Mouse (Mus musculus): ENCODE data around the gene Adgrl1. TPM values are rescaled to one million over a fixed set of nuclear protein-coding genes. Genes with fewer than 3 reads are reported as not detected.
A peak's percentile ranks its signal among the peaks of the same experiment; 100 is the strongest.

Adgrl1 gene
- polyA plus RNA-seq (2016; fragmentation: Nextera tagmentation; extraction: Ambion mirVana) = 8.5 and 12.0 TPM in 2 replicates

GRCm38 (mm10) chr8:83899363-83900252 lies at the start of gene Adgrl1:
TSS of gene Adgrl1 (plus strand) at chr8:83900105.
- Histone ChIP-seq H3K4me1 (peaks cover 52% of the 10 kb centered on the region), H3K36me3 (no peaks in the 10 kb centered on the region), H3K4me3 (peak within 1 kb of the TSS; percentile 90), H3K9me3 (no peaks in the 10 kb centered on the region), H3K27me3 (ENCODE audit: insufficient read depth, poor library complexity, severe bottlenecking) (peaks cover 26% of the 10 kb centered on the region; the same call in 1 of the 2 replicates), H3K27ac (peak within 1 kb of the TSS; percentile 93)
- under 1% methylated on average over 70 of the region's 70 CpGs for WGBS
- peak; percentile 97 for DNase-seq (ENCODE audit: low spot score)

DNA sequence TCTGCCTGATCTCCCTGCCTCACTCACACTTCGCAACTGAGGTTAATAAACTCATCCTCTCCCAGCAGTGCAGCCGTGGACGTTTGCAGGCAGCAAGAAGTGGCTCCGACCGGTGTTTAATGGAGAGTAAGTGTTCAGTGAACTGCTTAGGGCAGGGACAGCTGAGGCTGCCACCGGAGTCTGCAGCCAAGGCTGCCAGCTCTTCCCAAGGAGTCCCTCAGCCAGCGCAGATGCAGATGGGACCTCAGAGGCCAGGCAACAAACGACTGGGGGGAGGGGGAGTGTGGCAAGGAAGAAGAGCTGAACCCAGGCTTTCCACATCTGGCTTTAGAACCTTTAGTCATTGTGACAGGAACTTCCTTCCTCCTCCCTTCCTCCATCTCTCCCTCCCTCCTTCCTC lies 47.6 kb upstream of the Adgrl1 start:
- Histone ChIP-seq H3K4me1 (peaks cover 7% of the 10 kb centered on the region; the same call in 1 of the 2 replicates), H3K9me3 (no peaks in the 10 kb centered on the region), H3K36me3 (no peaks in the 10 kb centered on the region), H3K27me3 (ENCODE audit: insufficient read depth, poor library complexity, severe bottlenecking) (no peaks in the 10 kb centered on the region), H3K4me3 (no peak overlapping the region), H3K27ac (peak overlapping the region; percentile 0; the same call in 1 of the 2 replicates)
- 17% methylated on average over 8 of the region's 8 CpGs for WGBS
- DNase-seq (ENCODE audit: low spot score) = peak; percentile 60

- DNase-seq (ENCODE audit: low spot score) = peak; percentile 55
- peaks cover 7% of the 10 kb centered on the region; the same call in 1 of the 2 replicates for H3K4me1 ChIP-seq
- no peak overlapping the region for H3K27ac ChIP-seq
- no peak overlapping the region for H3K4me3 ChIP-seq
- H3K27me3 ChIP-seq (ENCODE audit: insufficient read depth, poor library complexity, severe bottlenecking) = no peaks in the 10 kb centered on the region
- no peaks in the 10 kb centered on the region for H3K9me3 ChIP-seq
- 76% methylated on average over 3 of the region's 3 CpGs for WGBS
- no peaks in the 10 kb centered on the region for H3K36me3 ChIP-seq
Measured at GRCm38 (mm10) chr8:83853323-83854050, 46.4 kb upstream of the Adgrl1 start.

GRCm38 (mm10) chr8:83856486-83857065 lies 43.3 kb upstream of the Adgrl1 start:
- Histone ChIP-seq H3K27ac (no peak overlapping the region), H3K9me3 (no peaks in the 10 kb centered on the region), H3K36me3 (no peaks in the 10 kb centered on the region), H3K4me3 (no peak overlapping the region), H3K4me1 (peaks cover 7% of the 10 kb centered on the region; the same call in 1 of the 2 replicates), H3K27me3 (ENCODE audit: insufficient read depth, poor library complexity, severe bottlenecking) (no peaks in the 10 kb centered on the region)
- peak; percentile 58 for DNase-seq (ENCODE audit: low spot score)
- 65% methylated on average over 6 of the region's 6 CpGs for WGBS

- peak; percentile 78 for DNase-seq (ENCODE audit: low spot score)
- Histone ChIP-seq H3K9me3 (no peaks in the 10 kb centered on the region), H3K4me3 (peak overlapping the region; percentile 59), H3K36me3 (no peaks in the 10 kb centered on the region), H3K4me1 (peaks cover 9% of the 10 kb centered on the region), H3K27me3 (ENCODE audit: insufficient read depth, poor library complexity, severe bottlenecking) (no peaks in the 10 kb centered on the region), H3K27ac (peak overlapping the region; percentile 76)
- WGBS = 5% methylated on average over 24 of the region's 24 CpGs
Measured at GRCm38 (mm10) chr8:83862439-83863268, 37.3 kb upstream of the Adgrl1 start.

DNA sequence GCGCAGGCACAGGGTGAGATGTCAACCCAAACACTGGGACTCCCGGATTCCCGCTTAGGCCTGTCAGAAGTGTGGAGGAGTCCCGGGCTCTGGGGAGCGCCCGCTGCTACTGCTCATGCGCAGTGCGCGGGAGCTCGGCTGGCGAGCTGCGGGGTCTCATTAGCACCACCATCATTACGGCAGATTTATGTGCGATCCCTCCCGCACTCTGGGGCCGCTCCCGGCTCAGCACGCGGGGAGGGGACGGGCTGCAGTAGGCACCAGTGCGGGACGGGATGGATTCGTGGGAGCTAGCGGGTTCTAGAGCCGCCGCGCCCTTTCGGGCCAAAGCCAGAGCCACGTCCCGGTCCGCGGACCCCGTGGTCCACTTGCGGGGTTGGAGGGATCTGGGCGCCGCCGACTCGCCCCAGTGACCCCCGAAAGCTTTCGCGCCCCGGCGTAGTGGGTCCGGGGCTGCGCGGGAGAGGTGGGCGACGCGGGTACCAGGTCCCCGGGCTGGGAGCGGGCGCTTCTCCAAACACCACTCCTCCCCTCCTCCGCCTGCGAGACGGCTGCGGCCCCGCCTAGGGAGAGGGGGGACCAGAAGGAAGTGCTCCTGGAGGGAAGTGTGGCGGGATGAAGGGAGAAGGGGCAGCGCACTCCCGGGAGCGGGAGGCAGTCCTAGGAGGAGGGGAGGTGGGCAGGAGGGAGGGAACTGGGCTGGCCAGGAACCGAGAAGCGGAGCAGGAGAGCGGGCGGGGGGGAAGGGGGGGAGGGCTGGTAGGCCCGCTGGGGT lies 24.8 kb upstream of the Adgrl1 start:
- H3K27me3 ChIP-seq (ENCODE audit: insufficient read depth, poor library complexity, severe bottlenecking) = peaks cover 36% of the 10 kb centered on the region
- no peak for DNase-seq (ENCODE audit: low spot score)
- H3K36me3 ChIP-seq = no peaks in the 10 kb centered on the region
- peaks cover 29% of the 10 kb centered on the region for H3K4me1 ChIP-seq
- H3K27ac ChIP-seq = peak overlapping the region; percentile 87
- peak overlapping the region; percentile 79 for H3K4me3 ChIP-seq
- no peaks in the 10 kb centered on the region for H3K9me3 ChIP-seq
- under 1% methylated on average over 63 of the region's 66 CpGs for WGBS

- H3K27ac ChIP-seq = peak overlapping the region; percentile 87
- no peak for DNase-seq (ENCODE audit: low spot score)
- no peaks in the 10 kb centered on the region for H3K9me3 ChIP-seq
- under 1% methylated on average over 6 of the region's 11 CpGs for WGBS
- H3K4me1 ChIP-seq = peaks cover 29% of the 10 kb centered on the region
- no peaks in the 10 kb centered on the region for H3K36me3 ChIP-seq
- peaks cover 36% of the 10 kb centered on the region for H3K27me3 ChIP-seq (ENCODE audit: insufficient read depth, poor library complexity, severe bottlenecking)
- peak overlapping the region; percentile 79 for H3K4me3 ChIP-seq
Measured at GRCm38 (mm10) chr8:83875656-83876040, 24.3 kb upstream of the Adgrl1 start.

DNA sequence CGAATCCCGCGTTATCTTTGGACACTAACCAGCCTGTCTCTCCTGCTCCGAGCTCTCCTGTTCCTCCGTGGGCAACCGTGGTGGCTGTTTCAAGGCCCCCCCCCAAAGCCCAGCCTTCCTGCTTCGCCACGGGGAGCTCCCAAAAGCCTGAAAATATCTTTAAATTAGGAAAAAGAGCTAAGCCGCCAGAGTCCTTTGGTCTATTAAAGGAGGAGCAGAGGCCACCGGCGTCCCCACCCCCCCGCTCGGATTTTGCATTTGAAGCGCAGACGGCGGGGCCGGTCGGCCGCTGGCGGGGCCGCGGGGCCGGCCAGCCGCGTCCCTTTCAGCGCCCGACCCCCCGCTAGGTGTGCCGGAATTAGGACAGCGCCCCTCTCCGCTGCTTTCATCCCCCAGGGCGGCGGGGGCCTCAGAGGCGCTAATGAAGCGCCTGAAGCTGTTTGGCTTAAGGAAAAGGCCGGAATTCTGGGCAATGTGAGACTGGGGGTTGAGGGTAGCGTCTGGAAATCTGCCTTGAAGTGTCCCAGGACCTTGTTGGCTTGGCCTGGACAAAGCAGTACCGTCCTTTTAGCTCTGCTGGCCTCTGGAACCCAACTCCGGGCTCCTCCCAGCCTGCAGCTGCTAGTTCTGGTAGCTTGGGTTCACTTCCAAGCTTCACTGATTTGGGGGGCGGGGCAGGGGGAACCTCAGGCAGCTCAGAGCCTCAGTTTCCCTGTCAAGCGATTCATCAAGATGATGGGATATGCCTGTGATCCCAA lies 23.6 kb upstream of the Adgrl1 start:
- Histone ChIP-seq H3K4me1 (peaks cover 29% of the 10 kb centered on the region), H3K36me3 (no peaks in the 10 kb centered on the region), H3K27ac (peak overlapping the region; percentile 87; the same call in 1 of the 2 replicates), H3K9me3 (no peaks in the 10 kb centered on the region), H3K4me3 (peak overlapping the region; percentile 79), H3K27me3 (ENCODE audit: insufficient read depth, poor library complexity, severe bottlenecking) (peaks cover 36% of the 10 kb centered on the region)
- WGBS = under 1% methylated on average over 41 of the region's 41 CpGs
- DNase-seq (ENCODE audit: low spot score) = no peak

DNA sequence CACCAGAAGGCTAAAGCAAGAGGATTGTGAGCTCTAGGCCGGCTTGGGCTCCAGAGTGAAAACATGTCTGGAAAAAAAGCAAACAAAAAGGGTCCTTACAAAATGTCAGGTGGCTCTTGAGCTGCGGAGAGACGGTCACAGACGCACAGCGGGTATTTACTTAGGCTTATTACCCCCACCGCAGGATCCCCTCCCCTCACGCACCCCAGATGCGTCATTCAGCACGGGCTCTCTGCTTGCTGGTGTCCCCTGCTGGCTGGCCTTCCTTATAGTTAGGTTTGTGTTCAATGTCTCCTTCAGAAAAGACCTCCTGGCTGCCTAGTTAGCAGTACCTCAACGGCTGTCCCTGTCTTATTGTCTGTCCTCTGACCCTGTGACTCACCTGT lies 23.1 kb upstream of the Adgrl1 start:
- WGBS = 2% methylated on average over 10 of the region's 10 CpGs
- Histone ChIP-seq H3K9me3 (no peaks in the 10 kb centered on the region), H3K4me1 (peaks cover 29% of the 10 kb centered on the region), H3K27me3 (ENCODE audit: insufficient read depth, poor library complexity, severe bottlenecking) (peaks cover 36% of the 10 kb centered on the region), H3K36me3 (no peaks in the 10 kb centered on the region), H3K27ac (peak overlapping the region; percentile 87; the same call in 1 of the 2 replicates), H3K4me3 (peak overlapping the region; percentile 79)
- DNase-seq (ENCODE audit: low spot score) = no peak

- no peak overlapping the region for H3K4me3 ChIP-seq
- 56% methylated on average over 2 of the region's 2 CpGs for WGBS
- H3K27ac ChIP-seq = no peak overlapping the region
- H3K4me1 ChIP-seq = no peaks in the 10 kb centered on the region
- no peak for DNase-seq (ENCODE audit: low spot score)
- no peaks in the 10 kb centered on the region for H3K36me3 ChIP-seq
- H3K27me3 ChIP-seq (ENCODE audit: insufficient read depth, poor library complexity, severe bottlenecking) = peaks cover 11% of the 10 kb centered on the region; the same call in 1 of the 2 replicates
- H3K9me3 ChIP-seq = no peaks in the 10 kb centered on the region
Measured at GRCm38 (mm10) chr8:83888409-83888808, 11.5 kb upstream of the Adgrl1 start.

DNA sequence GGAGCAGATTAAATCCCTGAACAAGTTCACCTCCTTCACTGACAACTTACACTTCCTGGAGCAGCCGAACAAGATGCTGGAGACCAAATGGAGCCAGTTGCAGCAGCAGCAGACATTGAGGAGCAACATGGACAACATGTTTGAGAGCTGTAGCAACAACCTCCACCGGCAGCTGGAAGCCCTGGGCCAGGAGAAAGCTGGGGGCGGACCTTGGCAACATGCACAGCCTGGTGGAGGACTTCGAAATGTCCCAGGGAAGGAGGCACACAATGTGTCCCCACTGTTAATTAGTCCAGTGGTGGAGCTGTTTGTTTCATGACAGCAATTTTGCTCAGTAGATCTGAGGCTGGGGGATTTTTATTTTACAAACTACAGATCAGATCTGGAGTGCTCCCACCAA lies 7.8 kb upstream of the Adgrl1 start:
- Histone ChIP-seq H3K27me3 (ENCODE audit: insufficient read depth, poor library complexity, severe bottlenecking) (peaks cover 46% of the 10 kb centered on the region), H3K4me3 (no peak overlapping the region), H3K4me1 (peaks cover 2% of the 10 kb centered on the region), H3K9me3 (no peaks in the 10 kb centered on the region), H3K27ac (no peak overlapping the region), H3K36me3 (no peaks in the 10 kb centered on the region)
- WGBS = 63% methylated on average over 4 of the region's 4 CpGs
- DNase-seq (ENCODE audit: low spot score) = no peak
